Comparison of ENCODE assay signal across 30 mouse cellular contexts in the genomic region with DNA sequence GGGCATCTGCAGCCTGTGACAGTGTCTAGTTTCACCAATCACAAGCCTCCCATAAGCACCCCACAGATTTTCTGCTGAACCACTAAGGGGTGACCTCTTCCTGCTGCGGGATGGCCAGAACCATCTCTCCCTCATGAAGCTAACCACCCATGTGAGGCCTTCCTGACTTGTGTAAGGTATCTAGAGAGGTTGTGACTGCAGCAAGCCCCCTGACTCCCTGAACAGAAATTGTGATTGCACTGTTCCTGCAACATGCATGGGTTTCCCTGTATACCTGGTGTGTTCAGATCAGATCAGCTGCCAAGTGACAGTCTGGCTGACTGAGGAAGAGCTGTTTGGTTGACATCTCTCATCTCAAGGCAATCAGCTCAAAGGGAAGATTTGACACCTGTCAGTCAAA. TPM values are rescaled to one million over a fixed set of nuclear protein-coding genes. Genes with fewer than 3 reads are reported as not detected.
A peak's percentile ranks its signal among the peaks of the same experiment; 100 is the strongest.
DNase-seq lines count a peak whose midpoint lies in the region; ATAC-seq and TF ChIP-seq lines count a peak whose summit lies in the region.
"Had no signal": no experiment of that assay in that cellular context is flagged by ENCODE, and none has a peak within 500 bp of the region (broad histone marks: within the 10 kb centered on the region; RNA-seq: fewer than 3 reads in every experiment).

No protein-coding gene starts in this region.

- no peak overlapping the region for H3K4me2 ChIP-seq in liver, embryonic 13.5 days
- no peak overlapping the region for H3K4me2 ChIP-seq in liver, embryonic 12.5 days
- no peak overlapping the region for H3K4me2 ChIP-seq in liver, embryonic 15.5 days
- no peak overlapping the region for H3K4me2 ChIP-seq in liver, postnatal 0 days (ENCODE audit: low read depth, low read length)
- H3K4me2 ChIP-seq: embryonic facial prominence, embryonic 13.5 days; embryonic facial prominence, embryonic 15.5 days; forebrain, embryonic 13.5 days; forebrain, embryonic 15.5 days had no signal

- no peak overlapping the region for H3K9ac ChIP-seq in liver, embryonic 13.5 days
- no peak overlapping the region for H3K9ac ChIP-seq in liver, embryonic 12.5 days
- H3K9ac ChIP-seq in liver, embryonic 15.5 days = no peak overlapping the region
- no peak overlapping the region for H3K9ac ChIP-seq in liver, postnatal 0 days (replicated peaks)
- H3K9ac ChIP-seq: embryonic facial prominence, embryonic 13.5 days; embryonic facial prominence, embryonic 15.5 days; forebrain, embryonic 13.5 days; forebrain, embryonic 15.5 days had no signal

- H3K4me3 ChIP-seq in heart, embryonic 10.5 days = no peak overlapping the region
- H3K4me3 ChIP-seq in liver, embryonic 13.5 days (replicated peaks) = no peak overlapping the region
- H3K4me3 ChIP-seq in liver, embryonic 12.5 days = no peak overlapping the region
- no peak overlapping the region for H3K4me3 ChIP-seq in liver, embryonic 15.5 days (replicated peaks)
- H3K4me3 ChIP-seq in liver, postnatal 0 days (ENCODE audit: low read depth, low read length) = no peak overlapping the region
- H3K4me3 ChIP-seq: embryonic facial prominence, embryonic 13.5 days; embryonic facial prominence, embryonic 15.5 days; erythroblast, embryonic 14.5 days; forebrain, embryonic 10.5 days; forebrain, embryonic 13.5 days; forebrain, embryonic 15.5 days had no signal

- TF ChIP-seq EP300 in liver, postnatal 0 days (IDR thresholded peaks at IDR 0.05; ENCODE audit: low read depth) = no peak

- no peak overlapping the region for H3K27ac ChIP-seq in heart, embryonic 10.5 days
- H3K27ac ChIP-seq in liver, embryonic 13.5 days = peak overlapping the region; percentile 11; the same call in 1 of the 2 replicates
- no peak overlapping the region for H3K27ac ChIP-seq in liver, embryonic 12.5 days
- H3K27ac ChIP-seq in liver, embryonic 15.5 days (replicated peaks) = 0 out of 2 replicates have a peak overlapping the region, but pooled peaks have one; percentile 26
- no peak overlapping the region for H3K27ac ChIP-seq in liver, postnatal 0 days (ENCODE audit: low read depth)
- H3K27ac ChIP-seq: embryonic facial prominence, embryonic 13.5 days; embryonic facial prominence, embryonic 15.5 days; forebrain, embryonic 10.5 days; forebrain, embryonic 13.5 days; forebrain, embryonic 15.5 days had no signal

- H3K4me1 ChIP-seq in heart, embryonic 10.5 days = 0 out of 2 replicates have a peak, but pooled peaks cover 2% of the 10 kb centered on the region
- peaks cover 71% of the 10 kb centered on the region for H3K4me1 ChIP-seq in liver, embryonic 13.5 days (replicated peaks)
- peaks cover 80% of the 10 kb centered on the region for H3K4me1 ChIP-seq in liver, embryonic 12.5 days
- peaks cover 73% of the 10 kb centered on the region for H3K4me1 ChIP-seq in liver, embryonic 15.5 days (replicated peaks)
- peaks cover 22% of the 10 kb centered on the region for H3K4me1 ChIP-seq in liver, postnatal 0 days (ENCODE audit: insufficient read depth)
- H3K4me1 ChIP-seq: forebrain, embryonic 15.5 days had no signal

- TF ChIP-seq CTCF in liver, postnatal 0 days (IDR thresholded peaks at IDR 0.05; ENCODE audit: low read depth) = no peak

- DNase-seq in heart, embryonic 10.5 days (ENCODE audit: low spot score) = peak; percentile 45
- no peak for DNase-seq in heart, postnatal 14 days
- DNase-seq in liver, embryonic 13.5 days = no peak
- peak; percentile 10 for DNase-seq in liver, postnatal 0 days
- DNase-seq in frontal cortex, postnatal 36 days (ENCODE audit: low spot score in 2 of 2) = no peak
- DNase-seq: adrenal gland, adult 2 months; adrenal gland, postnatal 10 days; adrenal gland, postnatal 25 days; cerebellum, adult 11 months; cerebellum, adult 18-20 months; cerebellum, adult 8-10 months; cerebellum, adult 9-11 months; cerebellum, postnatal 14 days; cerebellum, postnatal 36 days; embryo, embryonic 11 days had no signal

- no peak for ATAC-seq in liver, embryonic 13.5 days (ENCODE audit: low read depth)
- no peak for ATAC-seq in liver, embryonic 12.5 days
- ATAC-seq in liver, embryonic 15.5 days (ENCODE audit: insufficient read depth) = no peak
- no peak for ATAC-seq in liver, postnatal 0 days
- ATAC-seq: forebrain, embryonic 13.5 days; forebrain, embryonic 15.5 days had no signal

- no peaks in the 10 kb centered on the region for H3K9me3 ChIP-seq in heart, embryonic 10.5 days
- no peaks in the 10 kb centered on the region for H3K9me3 ChIP-seq in liver, embryonic 13.5 days (replicated peaks)
- H3K9me3 ChIP-seq in liver, embryonic 12.5 days (replicated peaks) = no peaks in the 10 kb centered on the region
- H3K9me3 ChIP-seq in liver, embryonic 15.5 days (replicated peaks) = no peaks in the 10 kb centered on the region
- H3K9me3 ChIP-seq in liver, postnatal 0 days (ENCODE audit: low read length) = no peaks in the 10 kb centered on the region
- H3K9me3 ChIP-seq: embryonic facial prominence, embryonic 13.5 days; embryonic facial prominence, embryonic 15.5 days; forebrain, embryonic 10.5 days; forebrain, embryonic 13.5 days; forebrain, embryonic 15.5 days had no signal

- peaks cover 4% of the 10 kb centered on the region for H3K27me3 ChIP-seq in heart, embryonic 10.5 days (ENCODE audit: insufficient read depth, poor library complexity, severe bottlenecking)
- H3K27me3 ChIP-seq in liver, embryonic 13.5 days = no peaks in the 10 kb centered on the region
- H3K27me3 ChIP-seq in liver, embryonic 12.5 days (replicated peaks) = no peaks in the 10 kb centered on the region
- no peaks in the 10 kb centered on the region for H3K27me3 ChIP-seq in liver, embryonic 15.5 days
- no peaks in the 10 kb centered on the region for H3K27me3 ChIP-seq in liver, postnatal 0 days (ENCODE audit: insufficient read depth, low read length)
- H3K27me3 ChIP-seq: embryonic facial prominence, embryonic 13.5 days; embryonic facial prominence, embryonic 15.5 days; forebrain, embryonic 13.5 days; forebrain, embryonic 15.5 days had no signal

- H3K36me3 ChIP-seq in heart, embryonic 10.5 days = no peaks in the 10 kb centered on the region
- H3K36me3 ChIP-seq in liver, embryonic 13.5 days = no peaks in the 10 kb centered on the region
- H3K36me3 ChIP-seq in liver, embryonic 12.5 days = no peaks in the 10 kb centered on the region
- no peaks in the 10 kb centered on the region for H3K36me3 ChIP-seq in liver, embryonic 15.5 days (replicated peaks)
- H3K36me3 ChIP-seq in liver, postnatal 0 days (replicated peaks; ENCODE audit: insufficient read depth, low read length) = no peaks in the 10 kb centered on the region
- H3K36me3 ChIP-seq: embryonic facial prominence, embryonic 13.5 days; embryonic facial prominence, embryonic 15.5 days; forebrain, embryonic 10.5 days; forebrain, embryonic 15.5 days had no signal

- intact Hi-C loops in heart, postnatal 14 days (cut with DNase I) = no loop called here

- 74% methylated on average over 1 of the region's 1 CpGs for WGBS in heart, embryonic 10.5 days
- 62% methylated on average over 1 of the region's 1 CpGs for WGBS in liver, embryonic 13.5 days (ENCODE audit: insufficient replicate concordance)
- 61% methylated on average over 1 of the region's 1 CpGs for WGBS in liver, embryonic 12.5 days (ENCODE audit: insufficient replicate concordance)
- 60% methylated on average over 1 of the region's 1 CpGs for WGBS in liver, embryonic 15.5 days (ENCODE audit: insufficient replicate concordance)
- whole genome bisulfite sequencing in liver, postnatal 0 days (ENCODE audit: insufficient replicate concordance) = 70% methylated on average over 1 of the region's 1 CpGs

RNA-seq across cellular contexts. Expression of a gene that starts 13.4 kb away (rescaled TPM):
- polyA plus RNA-seq in heart, embryonic 10.5 days (2016; fragmentation: Nextera tagmentation; extraction: Ambion mirVana) = not detected in 2 replicates
- total RNA-seq in heart, postnatal 14 days (2021) = not detected
- polyA plus RNA-seq in liver, embryonic 13.5 days (2015; fragmentation: Nextera tagmentation; extraction: Ambion mirVana) = 0.06 and 0.08 TPM in 2 replicates
- polyA plus RNA-seq in liver, embryonic 12.5 days (2016; fragmentation: Nextera tagmentation; extraction: Ambion mirVana) = not detected in 2 replicates
- polyA plus RNA-seq in liver, embryonic 15.5 days (2015; fragmentation: Nextera tagmentation; extraction: Ambion mirVana) = 0.08 TPM in 1 of 2 replicates, not detected in the other
- 0.08 and 0.09 TPM in 2 replicates for polyA plus RNA-seq in liver, postnatal 0 days (2015; fragmentation: Nextera tagmentation; extraction: Ambion mirVana)
- total RNA-seq: adrenal gland, adult 2 months; adrenal gland, postnatal 10 days; adrenal gland, postnatal 25 days; adrenal gland, postnatal 4 days; common myeloid progenitor, adult 5-6 weeks; ES-E14; MEL had no signal
- polyA plus RNA-seq: adrenal gland, adult 2 months; brain, embryonic 14.5 days; C2C12; embryonic facial prominence, embryonic 11.5 days; embryonic facial prominence, embryonic 13.5 days; embryonic facial prominence, embryonic 15.5 days; erythroblast, embryonic 14.5 days; forebrain, embryonic 10.5 days; forebrain, embryonic 13.5 days; forebrain, embryonic 15.5 days had no signal

RNA-seq across cellular contexts. Expression of a gene that starts 26.4 kb away (rescaled TPM):
- polyA plus RNA-seq in heart, embryonic 10.5 days (2016; fragmentation: Nextera tagmentation; extraction: Ambion mirVana) = 5.1 and 8.3 TPM in 2 replicates
- total RNA-seq in heart, postnatal 14 days (2021) = 100 to 1,000 TPM; 397 to 446 TPM
- 41.7 and 45.2 TPM in 2 replicates for polyA plus RNA-seq in liver, embryonic 13.5 days (2015; fragmentation: Nextera tagmentation; extraction: Ambion mirVana)
- 29.1 and 29.5 TPM in 2 replicates for polyA plus RNA-seq in liver, embryonic 12.5 days (2016; fragmentation: Nextera tagmentation; extraction: Ambion mirVana)
- polyA plus RNA-seq in liver, embryonic 15.5 days (2015; fragmentation: Nextera tagmentation; extraction: Ambion mirVana) = 75.8 and 85.1 TPM in 2 replicates
- 134 and 135 TPM in 2 replicates for polyA plus RNA-seq in liver, postnatal 0 days (2015; fragmentation: Nextera tagmentation; extraction: Ambion mirVana)

Comparison
In these comparisons a context has a peak if more than half of its experiments do, and no peak if none do; other contexts are left out.
1. DNase-seq: peak in heart, embryonic 10.5 days (single experiment) and liver, postnatal 0 days (single experiment); none in heart, postnatal 14 days (0 of 2), liver, embryonic 13.5 days (single experiment) and frontal cortex, postnatal 36 days (0 of 2).
2. H3K27ac ChIP-seq: peak in liver, embryonic 13.5 days (single experiment) and liver, embryonic 15.5 days (single experiment); none in heart, embryonic 10.5 days (single experiment), liver, embryonic 12.5 days (single experiment) and liver, postnatal 0 days (single experiment).